In the genomic region with DNA sequence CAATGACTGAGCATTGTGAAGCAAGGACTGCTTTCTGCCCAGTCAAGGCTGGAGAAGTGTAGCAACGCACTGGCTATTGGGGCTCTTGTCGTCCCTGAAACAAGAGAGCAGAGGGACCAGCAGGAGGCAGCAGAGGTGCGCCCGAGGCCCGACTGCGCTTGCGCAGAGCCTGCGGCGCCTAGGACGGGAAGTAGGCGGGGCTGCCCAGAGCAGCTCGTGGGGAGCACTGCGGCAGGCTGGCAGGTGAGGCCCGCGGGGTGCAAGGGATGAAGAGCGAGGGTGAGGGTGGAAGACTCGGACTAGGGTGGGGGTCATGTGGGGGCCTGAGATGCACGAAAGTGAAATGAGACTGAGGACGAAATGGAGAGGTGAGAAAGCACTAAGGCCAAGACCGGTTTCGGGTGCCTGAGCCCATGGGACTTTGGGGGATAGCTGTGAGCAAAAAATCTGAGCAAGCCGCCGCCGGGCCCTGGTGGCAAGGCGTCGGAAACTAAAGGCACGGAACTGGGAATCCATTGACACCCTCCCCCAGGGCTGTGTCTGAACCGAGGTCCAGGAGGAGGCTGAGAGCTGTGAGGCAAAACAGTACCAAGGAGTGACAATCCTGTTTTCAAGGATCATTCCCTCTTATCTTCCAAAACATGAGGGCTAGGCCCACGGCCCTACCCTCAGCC, we compare ENCODE assay signal across 8 mouse cellular contexts. TPM values are rescaled to one million over a fixed set of nuclear protein-coding genes. Genes with fewer than 3 reads are reported as not detected.
A peak's percentile ranks its signal among the peaks of the same experiment; 100 is the strongest.
DNase-seq lines count a peak whose midpoint lies in the region; ATAC-seq and TF ChIP-seq lines count a peak whose summit lies in the region.

A gene (plus strand): TSS at position 88 of the 674 bp plus-strand sequence.

- peak within 1 kb of the TSS; percentile 78 for H3K4me2 ChIP-seq in hindbrain, postnatal 0 days (ENCODE audit: low read depth, low read length)

- peak within 1 kb of the TSS; percentile 88 for H3K4me3 ChIP-seq in gastrocnemius, adult 2 months
- H3K4me3 ChIP-seq in hindbrain, postnatal 0 days (ENCODE audit: low read length) = peak within 1 kb of the TSS; percentile 66
- H3K4me3 ChIP-seq in left cerebral cortex, adult 2 months = peak within 1 kb of the TSS; percentile 83

- DNase-seq in ZHBTc4 (ENCODE audit: low read depth, low spot score) = peak; percentile 97
- peak; percentile 95 for DNase-seq in gastrocnemius, adult 2 months
- peak; percentile 95 for DNase-seq in hindbrain, postnatal 0 days (ENCODE audit: low spot score)
- DNase-seq in left cerebral cortex, adult 2 months (ENCODE audit: extremely low spot score in 1 of 2, low spot score in 2 of 2) = peak; percentile 95 to 99
- peak; percentile 96 to 97 for DNase-seq in right cerebral cortex, adult 2 months (ENCODE audit: low spot score in 2 of 2)
- peak; percentile 94 for DNase-seq in urinary bladder, postnatal 14 days (ENCODE audit: low spot score)

- H3K27me3 ChIP-seq in hindbrain, postnatal 0 days (ENCODE audit: insufficient read depth, low read length) = no peaks in the 10 kb centered on the region

- peaks cover 6% of the 10 kb centered on the region; the same call in 1 of the 2 replicates for H3K4me1 ChIP-seq in hindbrain, postnatal 0 days (ENCODE audit: insufficient read depth, low read length)

- peak; percentile 97; the same call in 1 of the 2 replicates for TF ChIP-seq CTCF in gastrocnemius, adult 2 months (IDR thresholded peaks at IDR 0.05)
- peak; percentile 94 for TF ChIP-seq CTCF in hindbrain, postnatal 0 days (IDR thresholded peaks at IDR 0.05; ENCODE audit: low read depth)
- TF ChIP-seq CTCF in left cerebral cortex, adult 2 months (IDR thresholded peaks at IDR 0.05) = peak; percentile 94

- H3K9ac ChIP-seq in hindbrain, postnatal 0 days (replicated peaks; ENCODE audit: low read length) = peak within 1 kb of the TSS; percentile 79

- H3K27ac ChIP-seq in gastrocnemius, adult 2 months = peak within 1 kb of the TSS; percentile 85
- H3K27ac ChIP-seq in hindbrain, postnatal 0 days = peak within 1 kb of the TSS; percentile 84
- peak within 1 kb of the TSS; percentile 84 for H3K27ac ChIP-seq in left cerebral cortex, adult 2 months

- peak; percentile 92 for ATAC-seq in common myeloid progenitor, adult 5-6 weeks (replicated peaks; ENCODE audit: low read depth, poor library complexity, severe bottlenecking)
- ATAC-seq in hindbrain, postnatal 0 days = peak; percentile 92
- ATAC-seq in megakaryocyte, adult 5-6 weeks (ENCODE audit: poor library complexity, severe bottlenecking) = peak; percentile 97

- no peaks in the 10 kb centered on the region for H3K9me3 ChIP-seq in hindbrain, postnatal 0 days (ENCODE audit: low read length)

- peaks cover 16% of the 10 kb centered on the region for H3K36me3 ChIP-seq in hindbrain, postnatal 0 days (ENCODE audit: insufficient read depth, low read length)

- intact Hi-C loops in gastrocnemius, adult 2 months (cut with DNase I) = loop anchor here (10.0 kb wide), 1 partner anchor 378 kb away; a partner anchor contains a TSS
- intact Hi-C loops in left cerebral cortex, adult 2 months (cut with DNase I) = loop anchor here (1.0 kb wide), 1 partner anchor 16 kb away; no protein-coding TSS in a partner anchor

- WGBS in hindbrain, postnatal 0 days = under 1% methylated on average over 29 of the region's 29 CpGs

RNA-seq across cellular contexts. Expression of the gene that starts here (rescaled TPM):
- 20.3 and 22.3 TPM in 2 replicates for total RNA-seq in common myeloid progenitor, adult 5-6 weeks (2017)
- 10 to 100 TPM in 1 of 2 experiments, 1 to 10 TPM in 1; 8.6 to 15.3 TPM for total RNA-seq in gastrocnemius, adult 2 months (2021)
- total RNA-seq in hindbrain, postnatal 0 days (2014; rRNA removed) = 32.2 and 37.9 TPM in 2 replicates
- 12.6 and 13.4 TPM in 2 replicates for polyA plus RNA-seq in hindbrain, postnatal 0 days (2015; fragmentation: Nextera tagmentation; extraction: Ambion mirVana)
- total RNA-seq in left cerebral cortex, adult 2 months (2021) = 10 to 100 TPM; 47.3 to 57.9 TPM
- total RNA-seq in megakaryocyte, adult 5-6 weeks (2015) = 1.6 and 2.6 TPM in 2 replicates
- total RNA-seq in megakaryocyte, adult 5-6 weeks (2017) = 6.5 and 7.9 TPM in 2 replicates

Comparison
In these comparisons a context has a peak if more than half of its experiments do, and no peak if none do; other contexts are left out.
1. Peak in every context shown above with its lines: DNase-seq, ATAC-seq, H3K4me3 ChIP-seq and H3K27ac ChIP-seq.